Mouse (Mus musculus) G1E (cell line): ENCODE measurements around the gene Trap1a. TPM values are rescaled to one million over a fixed set of nuclear protein-coding genes. Genes with fewer than 3 reads are reported as not detected.

Experiments used
- ATAC-seq: 2 replicates; pipeline ENCODE4 v1.8.0; 2016; ENCODE audit warnings: mild to moderate bottlenecking; ENCODE audit not compliant: insufficient number of reproducible peaks, poor library complexity, low FRiP score, severe bottlenecking; ENCODE audit errors: extremely low read depth
- DNase-seq: peaks from one replicate; pipeline ENCODE4 v3.0.0; 2012; ENCODE audit warnings: low spot score
- H3K27me3 ChIP-seq: 2 replicates; pipeline ENCODE4 v1.6.1; 2012; ENCODE audit warnings: mild to moderate bottlenecking, low read length, inconsistent platforms; ENCODE audit not compliant: insufficient read depth
- H3K36me3 ChIP-seq: replicated peaks from 2 replicates; pipeline ENCODE3; 2012; ENCODE audit warnings: mild to moderate bottlenecking, inconsistent platforms
- H3K4me1 ChIP-seq: 2 replicates; pipeline ENCODE4 v1.6.1; 2012; ENCODE audit warnings: low read depth, low read length, inconsistent platforms, mixed read lengths; ENCODE audit not compliant: insufficient read depth
- H3K4me3 ChIP-seq: 2 replicates; pipeline ENCODE4 v1.5.1; 2012; ENCODE audit warnings: low read depth, mild to moderate bottlenecking, inconsistent platforms, low read length, moderate library complexity, mixed read lengths
- H3K9me3 ChIP-seq: replicated peaks from 2 replicates; pipeline ENCODE4 v1.6.1; 2012; ENCODE audit warnings: inconsistent platforms
- CTCF ChIP-seq: IDR thresholded peaks from 2 replicates; pipeline ENCODE4 v1.5.1; 2012; ENCODE audit warnings: low read depth, low read length, inconsistent platforms, mixed read lengths
- GATA1 ChIP-seq: IDR thresholded peaks from 2 replicates; pipeline ENCODE4 v1.6.1; 2012; ENCODE audit warnings: borderline replicate concordance, low read length, inconsistent platforms, mixed read lengths
- GATA2 ChIP-seq: IDR thresholded peaks from 2 replicates; pipeline ENCODE4 v1.6.1; 2012; ENCODE audit warnings: low read depth, low read length, inconsistent platforms, borderline replicate concordance
- POLR2AphosphoS5 ChIP-seq: IDR thresholded peaks from 2 replicates; pipeline ENCODE4 v1.6.1; 2012; ENCODE audit warnings: low read depth, low read length, inconsistent platforms; ENCODE audit not compliant: insufficient replicate concordance
- TAL1 ChIP-seq: conservative IDR thresholded peaks from 2 replicates; pipeline ENCODE4 v1.6.1; 2012; ENCODE audit warnings: low read depth, low read length, inconsistent platforms, mixed read lengths
- polyA plus RNA-seq: library from polyadenylated mRNA; stranded (reverse); fragments of >175 nt; gene quantifications from 2 replicates; pipeline ENCODE4 v1.2.3, GENCODE M21; 2012
- total RNA-seq, 2 experiments: library from RNA; stranded (forward) in 1 of 2; stranded (reverse) in 1 of 2; fragments of 200-1000 nt in 1 of 2; fragments of >200 nt in 1 of 2; fragmentation: Nextera tagmentation in 1 of 2; gene quantifications; 2 replicates each; pipeline ENCODE4 v1.2.3; 2014 to 2017

Trap1a gene
- total and polyA plus RNA-seq, 3 experiments, result not detected

- no peak for TF ChIP-seq TAL1
- TF ChIP-seq CTCF, result no peak
- no peak for TF ChIP-seq GATA2
- TF ChIP-seq POLR2AphosphoS5, result no peak
- TF ChIP-seq GATA1, result no peak
- ATAC-seq, result no peak
These were observed 33.5 kb downstream of the Trap1a start for GRCm38 (mm10) chrX:139366837-139367528.

GRCm38 (mm10) chrX:139367529-139367908 is 34.0 kb downstream of the Trap1a start:
- no peak for ATAC-seq
- Histone ChIP-seq H3K4me3 (no peak overlapping the region), H3K9me3 (no peaks in the 10 kb centered on the region), H3K27me3 (no peaks in the 10 kb centered on the region), H3K4me1 (no peaks in the 10 kb centered on the region), H3K36me3 (no peaks in the 10 kb centered on the region)
- TF ChIP-seq CTCF (no peak), GATA1 (no peak), GATA2 (no peak), TAL1 (no peak), POLR2AphosphoS5 (no peak)
- no peak for DNase-seq

More at GRCm38 (mm10) chrX:139366837-139367528, 33.5 kb downstream of the Trap1a start:
- DNase-seq, result no peak
- no peak overlapping the region for H3K4me3 ChIP-seq
- H3K9me3 ChIP-seq, result no peaks in the 10 kb centered on the region
- no peaks in the 10 kb centered on the region for H3K4me1 ChIP-seq
- H3K27me3 ChIP-seq, result no peaks in the 10 kb centered on the region
- H3K36me3 ChIP-seq, result no peaks in the 10 kb centered on the region

- H3K4me1 ChIP-seq, result no peaks in the 10 kb centered on the region
- no peak overlapping the region for H3K4me3 ChIP-seq
- TF ChIP-seq TAL1 (no peak), POLR2AphosphoS5 (no peak), CTCF (no peak), GATA1 (no peak), GATA2 (no peak)
- ATAC-seq, result no peak
- no peak for DNase-seq
- H3K36me3 ChIP-seq, result no peaks in the 10 kb centered on the region
- H3K27me3 ChIP-seq, result no peaks in the 10 kb centered on the region
- no peaks in the 10 kb centered on the region for H3K9me3 ChIP-seq
These were observed 35.6 kb downstream of the Trap1a start for GRCm38 (mm10) chrX:139369122-139369521.

GRCm38 (mm10) chrX:139372665-139373064 is 39.2 kb downstream of the Trap1a start:
- TF ChIP-seq POLR2AphosphoS5 (no peak), CTCF (no peak), TAL1 (no peak), GATA2 (no peak), GATA1 (no peak)

More at GRCm38 (mm10) chrX:139372665-139373064, 39.2 kb downstream of the Trap1a start:
- H3K27me3 ChIP-seq, result no peaks in the 10 kb centered on the region
- DNase-seq (no peak), ATAC-seq (no peak)
- no peaks in the 10 kb centered on the region for H3K36me3 ChIP-seq
- no peaks in the 10 kb centered on the region for H3K4me1 ChIP-seq
- no peak overlapping the region for H3K4me3 ChIP-seq
- H3K9me3 ChIP-seq, result no peaks in the 10 kb centered on the region

Other genes starting within 250 kb of the Trap1a start
- gene Serpina7, start 248.4 kb upstream of the Trap1a start, total RNA-seq (2014; fragmentation: Nextera tagmentation), result not detected in 2 replicates
- 0.16 TPM in 1 of 2 replicates, not detected in the other for gene Serpina7, start 248.4 kb upstream of the Trap1a start, total RNA-seq (2017)
- gene Serpina7, start 248.4 kb upstream of the Trap1a start, polyA plus RNA-seq, result not detected in 2 replicates
- not detected in 2 replicates for gene 4930513O06Rik, start 247.4 kb upstream of the Trap1a start, total RNA-seq (2014; fragmentation: Nextera tagmentation)
- not detected in 2 replicates for gene 4930513O06Rik, start 247.4 kb upstream of the Trap1a start, total RNA-seq (2017)
- not detected in 2 replicates for gene 4930513O06Rik, start 247.4 kb upstream of the Trap1a start, polyA plus RNA-seq
- not detected in 2 replicates for gene 4933428M09Rik, start 154.5 kb upstream of the Trap1a start, total RNA-seq (2014; fragmentation: Nextera tagmentation)
- gene 4933428M09Rik, start 154.5 kb upstream of the Trap1a start, total RNA-seq (2017), result 0.27 TPM in 1 of 2 replicates, not detected in the other
- not detected in 2 replicates for gene 4933428M09Rik, start 154.5 kb upstream of the Trap1a start, polyA plus RNA-seq
- gene Mum1l1, start 123.6 kb upstream of the Trap1a start, total RNA-seq (2014; fragmentation: Nextera tagmentation), result not detected in 2 replicates
- not detected in 2 replicates for gene Mum1l1, start 123.6 kb upstream of the Trap1a start, total RNA-seq (2017)
- not detected in 2 replicates for gene Mum1l1, start 123.6 kb upstream of the Trap1a start, polyA plus RNA-seq
- gene D330045A20Rik, start 146.7 kb downstream of the Trap1a start, total RNA-seq (2014; fragmentation: Nextera tagmentation), result 28.3 and 29.1 TPM in 2 replicates
- 42.9 and 51.4 TPM in 2 replicates for gene D330045A20Rik, start 146.7 kb downstream of the Trap1a start, total RNA-seq (2017)
- 0.58 and 0.75 TPM in 2 replicates for gene D330045A20Rik, start 146.7 kb downstream of the Trap1a start, polyA plus RNA-seq
- 80.2 and 86.1 TPM in 2 replicates for gene Rnf128, start 229.6 kb downstream of the Trap1a start, total RNA-seq (2014; fragmentation: Nextera tagmentation)
- 119 and 125 TPM in 2 replicates for gene Rnf128, start 229.6 kb downstream of the Trap1a start, total RNA-seq (2017)
- 19.2 and 20.6 TPM in 2 replicates for gene Rnf128, start 229.6 kb downstream of the Trap1a start, polyA plus RNA-seq